Mouse (Mus musculus): ENCODE measurements around the gene Sumf1. TPM values are rescaled to one million over a fixed set of nuclear protein-coding genes. Genes with fewer than 3 reads are reported as not detected.

Gene Sumf1
- polyA plus RNA-seq, 1 experiment = 19.6 TPM

GRCm38 (mm10) chr6:108204322-108204721 is 18.9 kb upstream of the Sumf1 start:
- no peaks in the 10 kb centered on the region for H3K79me3 ChIP-seq (ENCODE audit: low read depth)
- TF ChIP-seq CEBPB (IDR thresholded peaks at IDR 0.05; ENCODE audit: low read depth) (no peak), FOSL1 (IDR thresholded peaks at IDR 0.05; ENCODE audit: insufficient read depth, low read length, poor library complexity, severe bottlenecking) (no peak), MYOG (IDR thresholded peaks at IDR 0.05; ENCODE audit: control insufficient read depth, extremely low read depth, insufficient read length) (no peak), MAX (IDR thresholded peaks at IDR 0.05) (no peak), CTCF (IDR thresholded peaks at IDR 0.05; ENCODE audit: control insufficient read depth, insufficient read depth, insufficient read length) (no peak), MYOD1 (IDR thresholded peaks at IDR 0.05; ENCODE audit: control insufficient read depth, insufficient read length, low read depth) (no peak), USF1 (IDR thresholded peaks at IDR 0.05; ENCODE audit: low read depth) (no peak)
- H3ac ChIP-seq (ENCODE audit: control insufficient read depth, insufficient read length, low read depth) = no peak overlapping the region
- no peaks in the 10 kb centered on the region for H3K79me2 ChIP-seq (ENCODE audit: control insufficient read depth, insufficient read depth)
- no peak overlapping the region for H3K4me3 ChIP-seq (ENCODE audit: insufficient read depth, poor library complexity, severe bottlenecking)
- H3K36me3 ChIP-seq (ENCODE audit: control insufficient read depth, insufficient read depth) = no peaks in the 10 kb centered on the region
- peaks cover 17% of the 10 kb centered on the region for H3K27me3 ChIP-seq (ENCODE audit: control insufficient read depth, insufficient read depth, insufficient read length)

GRCm38 (mm10) chr6:108198286-108198685 is 12.9 kb upstream of the Sumf1 start:
- Histone ChIP-seq H3K79me3 (ENCODE audit: low read depth) (no peaks in the 10 kb centered on the region), H3K79me2 (ENCODE audit: control insufficient read depth, insufficient read depth) (no peaks in the 10 kb centered on the region), H3K27me3 (ENCODE audit: control insufficient read depth, insufficient read depth, insufficient read length) (peaks cover 17% of the 10 kb centered on the region), H3K36me3 (ENCODE audit: control insufficient read depth, insufficient read depth) (no peaks in the 10 kb centered on the region), H3ac (ENCODE audit: control insufficient read depth, insufficient read length, low read depth) (no peak overlapping the region), H3K4me3 (ENCODE audit: insufficient read depth, poor library complexity, severe bottlenecking) (no peak overlapping the region)
- no peak for TF ChIP-seq MAX (IDR thresholded peaks at IDR 0.05)
- no peak for TF ChIP-seq MYOD1 (IDR thresholded peaks at IDR 0.05; ENCODE audit: control insufficient read depth, insufficient read length, low read depth)
- no peak for TF ChIP-seq MYOG (IDR thresholded peaks at IDR 0.05; ENCODE audit: control insufficient read depth, extremely low read depth, insufficient read length)
- no peak for TF ChIP-seq CTCF (IDR thresholded peaks at IDR 0.05; ENCODE audit: control insufficient read depth, insufficient read depth, insufficient read length)
- TF ChIP-seq FOSL1 (IDR thresholded peaks at IDR 0.05; ENCODE audit: insufficient read depth, low read length, poor library complexity, severe bottlenecking) = no peak
- no peak for TF ChIP-seq USF1 (IDR thresholded peaks at IDR 0.05; ENCODE audit: low read depth)

GRCm38 (mm10) chr6:108197117-108197516 is 11.7 kb upstream of the Sumf1 start:
- no peak overlapping the region for H3ac ChIP-seq (ENCODE audit: control insufficient read depth, insufficient read length, low read depth)
- no peak overlapping the region for H3K4me3 ChIP-seq (ENCODE audit: insufficient read depth, poor library complexity, severe bottlenecking)
- TF ChIP-seq USF1 (IDR thresholded peaks at IDR 0.05; ENCODE audit: low read depth) = no peak
- no peak for TF ChIP-seq MYOG (IDR thresholded peaks at IDR 0.05; ENCODE audit: control insufficient read depth, extremely low read depth, insufficient read length)
- peaks cover 17% of the 10 kb centered on the region for H3K27me3 ChIP-seq (ENCODE audit: control insufficient read depth, insufficient read depth, insufficient read length)
- no peaks in the 10 kb centered on the region for H3K79me2 ChIP-seq (ENCODE audit: control insufficient read depth, insufficient read depth)
- no peaks in the 10 kb centered on the region for H3K36me3 ChIP-seq (ENCODE audit: control insufficient read depth, insufficient read depth)
- H3K79me3 ChIP-seq (ENCODE audit: low read depth) = no peaks in the 10 kb centered on the region

- no peak for TF ChIP-seq MYOD1 (IDR thresholded peaks at IDR 0.05; ENCODE audit: control insufficient read depth, insufficient read length, low read depth)
- no peak for TF ChIP-seq MAX (IDR thresholded peaks at IDR 0.05)
- TF ChIP-seq USF1 (IDR thresholded peaks at IDR 0.05; ENCODE audit: low read depth) = no peak
- TF ChIP-seq CTCF (IDR thresholded peaks at IDR 0.05; ENCODE audit: control insufficient read depth, insufficient read depth, insufficient read length) = no peak
- no peak for TF ChIP-seq FOSL1 (IDR thresholded peaks at IDR 0.05; ENCODE audit: insufficient read depth, low read length, poor library complexity, severe bottlenecking)
- no peak for TF ChIP-seq CEBPB (IDR thresholded peaks at IDR 0.05; ENCODE audit: low read depth)
- no peak for TF ChIP-seq MYOG (IDR thresholded peaks at IDR 0.05; ENCODE audit: control insufficient read depth, extremely low read depth, insufficient read length)
- Histone ChIP-seq H3K36me3 (ENCODE audit: control insufficient read depth, insufficient read depth) (no peaks in the 10 kb centered on the region), H3K4me3 (ENCODE audit: insufficient read depth, poor library complexity, severe bottlenecking) (no peak overlapping the region), H3K27me3 (ENCODE audit: control insufficient read depth, insufficient read depth, insufficient read length) (peaks cover 17% of the 10 kb centered on the region), H3ac (ENCODE audit: control insufficient read depth, insufficient read length, low read depth) (no peak overlapping the region), H3K79me3 (ENCODE audit: low read depth) (no peaks in the 10 kb centered on the region), H3K79me2 (ENCODE audit: control insufficient read depth, insufficient read depth) (no peaks in the 10 kb centered on the region)
Observed at GRCm38 (mm10) chr6:108196665-108197064, 11.3 kb upstream of the Sumf1 start.

- TF ChIP-seq MAX (IDR thresholded peaks at IDR 0.05) (no peak), CEBPB (IDR thresholded peaks at IDR 0.05; ENCODE audit: low read depth) (no peak), MYOG (IDR thresholded peaks at IDR 0.05; ENCODE audit: control insufficient read depth, extremely low read depth, insufficient read length) (no peak), FOSL1 (IDR thresholded peaks at IDR 0.05; ENCODE audit: insufficient read depth, low read length, poor library complexity, severe bottlenecking) (no peak), MYOD1 (IDR thresholded peaks at IDR 0.05; ENCODE audit: control insufficient read depth, insufficient read length, low read depth) (no peak), CTCF (IDR thresholded peaks at IDR 0.05; ENCODE audit: control insufficient read depth, insufficient read depth, insufficient read length) (no peak), USF1 (IDR thresholded peaks at IDR 0.05; ENCODE audit: low read depth) (no peak)
- peaks cover 29% of the 10 kb centered on the region for H3K27me3 ChIP-seq (ENCODE audit: control insufficient read depth, insufficient read depth, insufficient read length)
- no peaks in the 10 kb centered on the region for H3K79me3 ChIP-seq (ENCODE audit: low read depth)
- no peak overlapping the region for H3ac ChIP-seq (ENCODE audit: control insufficient read depth, insufficient read length, low read depth)
- no peak overlapping the region for H3K4me3 ChIP-seq (ENCODE audit: insufficient read depth, poor library complexity, severe bottlenecking)
- no peaks in the 10 kb centered on the region for H3K36me3 ChIP-seq (ENCODE audit: control insufficient read depth, insufficient read depth)
- H3K79me2 ChIP-seq (ENCODE audit: control insufficient read depth, insufficient read depth) = no peaks in the 10 kb centered on the region
Observed at GRCm38 (mm10) chr6:108192632-108193031, 7.2 kb upstream of the Sumf1 start.

GRCm38 (mm10) chr6:108190690-108191089 is 5.3 kb upstream of the Sumf1 start:
- peaks cover 20% of the 10 kb centered on the region for H3K27me3 ChIP-seq (ENCODE audit: control insufficient read depth, insufficient read depth, insufficient read length)
- no peak overlapping the region for H3K4me3 ChIP-seq (ENCODE audit: insufficient read depth, poor library complexity, severe bottlenecking)
- TF ChIP-seq MYOG (IDR thresholded peaks at IDR 0.05; ENCODE audit: control insufficient read depth, extremely low read depth, insufficient read length) (no peak), CEBPB (IDR thresholded peaks at IDR 0.05; ENCODE audit: low read depth) (no peak), USF1 (IDR thresholded peaks at IDR 0.05; ENCODE audit: low read depth) (no peak), CTCF (IDR thresholded peaks at IDR 0.05; ENCODE audit: control insufficient read depth, insufficient read depth, insufficient read length) (no peak), MAX (IDR thresholded peaks at IDR 0.05) (no peak), MYOD1 (IDR thresholded peaks at IDR 0.05; ENCODE audit: control insufficient read depth, insufficient read length, low read depth) (no peak), FOSL1 (IDR thresholded peaks at IDR 0.05; ENCODE audit: insufficient read depth, low read length, poor library complexity, severe bottlenecking) (no peak)
- H3ac ChIP-seq (ENCODE audit: control insufficient read depth, insufficient read length, low read depth) = no peak overlapping the region
- no peaks in the 10 kb centered on the region for H3K79me3 ChIP-seq (ENCODE audit: low read depth)
- H3K79me2 ChIP-seq (ENCODE audit: control insufficient read depth, insufficient read depth) = no peaks in the 10 kb centered on the region
- H3K36me3 ChIP-seq (ENCODE audit: control insufficient read depth, insufficient read depth) = no peaks in the 10 kb centered on the region

All from C2C12 (cell line).